Mouse (Mus musculus): ENCODE measurements around the gene Notum. TPM values are rescaled to one million over a fixed set of nuclear protein-coding genes. Genes with fewer than 3 reads are reported as not detected.

Gene Notum
- polyA plus RNA-seq, 1 experiment from 2014 or later: 2.7 TPM

DNA sequence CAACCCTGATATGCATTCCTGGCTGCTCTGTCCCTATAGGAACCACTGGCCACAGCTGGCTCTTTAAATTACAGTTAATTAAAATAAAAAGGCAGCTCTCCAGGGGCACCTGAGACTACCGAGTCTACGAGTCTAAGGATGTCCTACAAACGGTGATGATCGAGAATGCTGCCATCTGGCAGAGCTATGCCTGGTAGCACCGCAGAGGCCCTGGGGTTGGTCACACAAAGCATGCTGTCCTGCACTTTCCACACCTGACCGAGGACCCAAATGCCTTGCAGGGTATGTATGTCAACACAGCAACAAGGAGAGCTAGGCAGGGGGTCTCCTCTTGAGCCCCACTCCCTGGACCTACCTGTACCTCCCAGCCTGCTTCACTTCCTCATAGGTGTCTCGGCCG lies 47.0 kb downstream of the Notum start:
- Histone ChIP-seq H3K4me3 (no peak overlapping the region), H3K4me2 (no peak overlapping the region), H3K4me1 (peaks cover 31% of the 10 kb centered on the region), H3K9me3 (no peaks in the 10 kb centered on the region), H3K27me3 (replicated peaks) (0 out of 2 replicates have a peak, but pooled peaks cover 4% of the 10 kb centered on the region), H3K9ac (no peak overlapping the region), H3K27ac (replicated peaks) (no peak overlapping the region), H3K36me3 (peaks cover 70% of the 10 kb centered on the region)
- ATAC-seq (ENCODE audit: extremely low read depth, insufficient number of reproducible peaks, low FRiP score, low TSS enrichment): no peak
- WGBS: 86% methylated on average over 8 of the region's 8 CpGs

DNA sequence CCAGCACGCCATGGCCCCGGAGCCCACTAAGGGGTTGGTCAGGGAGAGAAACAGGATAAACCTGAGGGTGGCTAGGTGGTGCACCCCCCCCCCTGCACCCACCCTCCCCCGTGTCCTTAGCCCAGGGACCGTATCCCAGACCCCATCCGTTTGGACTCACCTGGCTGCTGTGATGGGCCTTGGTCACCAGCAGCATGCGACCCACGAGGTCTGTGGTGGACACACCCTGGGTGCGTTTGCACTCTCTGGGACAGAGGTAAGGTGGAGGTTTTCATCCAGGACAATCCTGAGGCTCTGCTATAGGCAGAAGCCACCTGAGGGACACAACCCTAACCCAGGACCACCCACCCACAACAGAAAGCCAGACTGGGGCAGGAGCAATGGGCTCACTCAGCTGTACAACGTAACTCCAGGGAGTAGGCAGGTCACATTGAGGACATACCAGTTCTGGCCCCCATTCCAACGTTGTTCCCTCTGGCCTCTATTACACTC lies 47.4 kb downstream of the Notum start:
- WGBS: 89% methylated on average over 10 of the region's 10 CpGs
- Histone ChIP-seq H3K27me3 (replicated peaks) (0 out of 2 replicates have a peak, but pooled peaks cover 8% of the 10 kb centered on the region), H3K27ac (replicated peaks) (no peak overlapping the region), H3K9me3 (no peaks in the 10 kb centered on the region), H3K4me1 (peaks cover 35% of the 10 kb centered on the region), H3K36me3 (peaks cover 65% of the 10 kb centered on the region), H3K9ac (no peak overlapping the region), H3K4me3 (no peak overlapping the region), H3K4me2 (no peak overlapping the region)
- ATAC-seq (ENCODE audit: extremely low read depth, insufficient number of reproducible peaks, low FRiP score, low TSS enrichment): no peak

DNA sequence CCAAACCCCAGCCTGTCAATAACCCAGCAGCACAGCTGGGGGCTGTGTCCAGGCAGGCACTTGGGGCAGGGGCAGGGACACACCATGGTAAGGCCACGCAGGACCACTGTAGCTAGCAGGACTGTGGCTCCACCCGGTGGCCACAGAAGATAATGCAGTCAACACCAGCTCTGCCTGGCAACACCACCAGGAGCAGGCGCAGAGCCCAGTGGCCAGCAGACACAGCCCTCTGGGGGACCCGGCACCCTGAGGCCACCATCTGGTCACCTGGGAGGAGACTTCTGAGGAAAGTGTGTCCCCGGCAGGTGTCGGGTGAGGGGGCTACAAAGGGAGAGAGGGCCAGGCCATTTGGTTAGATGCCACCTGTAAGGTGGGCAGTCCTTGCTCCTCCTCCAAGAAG lies 48.2 kb downstream of the Notum start:
- Histone ChIP-seq H3K27me3 (replicated peaks) (0 out of 2 replicates have a peak, but pooled peaks cover 12% of the 10 kb centered on the region), H3K9ac (no peak overlapping the region), H3K27ac (replicated peaks) (no peak overlapping the region), H3K9me3 (no peaks in the 10 kb centered on the region), H3K4me2 (no peak overlapping the region), H3K4me1 (peaks cover 39% of the 10 kb centered on the region), H3K36me3 (peaks cover 60% of the 10 kb centered on the region), H3K4me3 (no peak overlapping the region)
- no peak for ATAC-seq (ENCODE audit: extremely low read depth, insufficient number of reproducible peaks, low FRiP score, low TSS enrichment)
- WGBS: 40% methylated on average over 6 of the region's 6 CpGs

DNA sequence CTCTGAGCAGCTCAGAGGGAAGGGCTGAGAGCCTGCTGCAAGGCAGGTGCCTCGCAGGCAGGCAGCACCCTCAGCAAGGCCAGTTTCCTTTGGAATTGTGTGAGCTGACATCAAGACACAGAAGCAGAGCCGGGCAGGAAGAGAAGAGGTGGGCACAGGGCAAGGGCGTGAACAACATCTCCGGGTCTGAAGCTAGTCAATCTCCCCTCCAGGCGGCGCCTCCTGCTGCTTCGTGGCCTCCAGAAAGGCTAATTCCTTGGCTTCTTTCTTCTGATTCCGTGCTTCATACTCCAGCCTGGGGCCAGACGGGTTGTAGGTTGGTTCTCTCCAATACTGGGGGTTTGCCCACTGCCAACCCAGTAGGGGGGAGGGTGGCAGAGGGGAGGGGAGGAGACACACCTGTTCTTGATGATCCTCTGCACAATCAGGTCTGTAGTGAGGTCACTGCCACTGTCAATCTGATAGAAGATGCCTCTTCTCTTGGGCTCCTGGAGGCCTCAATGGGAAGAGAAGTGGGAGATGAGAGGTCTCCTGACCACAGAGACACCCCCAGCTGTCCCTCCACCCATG lies 50.4 kb downstream of the Notum start:
- ATAC-seq (ENCODE audit: extremely low read depth, insufficient number of reproducible peaks, low FRiP score, low TSS enrichment): no peak
- Histone ChIP-seq H3K9me3 (no peaks in the 10 kb centered on the region), H3K4me2 (no peak overlapping the region), H3K9ac (no peak overlapping the region), H3K4me1 (peaks cover 39% of the 10 kb centered on the region), H3K27me3 (replicated peaks) (0 out of 2 replicates have a peak, but pooled peaks cover 12% of the 10 kb centered on the region), H3K27ac (replicated peaks) (no peak overlapping the region), H3K36me3 (peaks cover 71% of the 10 kb centered on the region), H3K4me3 (no peak overlapping the region)
- 75% methylated on average over 9 of the region's 9 CpGs for WGBS

DNA sequence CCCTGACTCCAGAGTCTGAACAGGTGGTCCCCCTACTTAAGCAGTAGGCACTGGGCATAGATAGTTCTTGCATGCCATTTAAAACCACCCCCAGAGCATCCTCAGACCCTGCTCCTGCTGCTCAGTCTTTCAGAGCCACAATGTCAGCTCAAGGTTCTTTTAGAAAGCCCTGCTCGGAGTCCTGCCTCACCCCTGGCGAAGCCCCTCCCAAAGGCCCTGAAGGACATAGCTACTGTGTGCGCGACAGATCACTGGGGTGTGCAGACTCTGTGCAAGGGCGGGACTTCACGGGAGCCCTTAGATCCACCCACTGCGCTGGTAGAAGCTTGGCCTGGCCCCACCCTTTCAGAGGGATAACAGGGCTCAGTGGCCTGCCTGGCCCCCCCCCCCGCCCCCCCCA lies 51.7 kb downstream of the Notum start:
- ATAC-seq (ENCODE audit: extremely low read depth, insufficient number of reproducible peaks, low FRiP score, low TSS enrichment): peak; percentile 52; the same call in 1 of the 2 replicates
- H3K27ac ChIP-seq (replicated peaks): peak overlapping the region; percentile 66
- WGBS: 26% methylated on average over 8 of the region's 8 CpGs
- peaks cover 39% of the 10 kb centered on the region for H3K4me1 ChIP-seq
- H3K4me2 ChIP-seq: peak overlapping the region; percentile 80
- H3K9me3 ChIP-seq: no peaks in the 10 kb centered on the region
- H3K9ac ChIP-seq: peak overlapping the region; percentile 84
- H3K27me3 ChIP-seq (replicated peaks): 0 out of 2 replicates have a peak, but pooled peaks cover 12% of the 10 kb centered on the region
- H3K36me3 ChIP-seq: peaks cover 75% of the 10 kb centered on the region
- peak overlapping the region; percentile 48 for H3K4me3 ChIP-seq

DNA sequence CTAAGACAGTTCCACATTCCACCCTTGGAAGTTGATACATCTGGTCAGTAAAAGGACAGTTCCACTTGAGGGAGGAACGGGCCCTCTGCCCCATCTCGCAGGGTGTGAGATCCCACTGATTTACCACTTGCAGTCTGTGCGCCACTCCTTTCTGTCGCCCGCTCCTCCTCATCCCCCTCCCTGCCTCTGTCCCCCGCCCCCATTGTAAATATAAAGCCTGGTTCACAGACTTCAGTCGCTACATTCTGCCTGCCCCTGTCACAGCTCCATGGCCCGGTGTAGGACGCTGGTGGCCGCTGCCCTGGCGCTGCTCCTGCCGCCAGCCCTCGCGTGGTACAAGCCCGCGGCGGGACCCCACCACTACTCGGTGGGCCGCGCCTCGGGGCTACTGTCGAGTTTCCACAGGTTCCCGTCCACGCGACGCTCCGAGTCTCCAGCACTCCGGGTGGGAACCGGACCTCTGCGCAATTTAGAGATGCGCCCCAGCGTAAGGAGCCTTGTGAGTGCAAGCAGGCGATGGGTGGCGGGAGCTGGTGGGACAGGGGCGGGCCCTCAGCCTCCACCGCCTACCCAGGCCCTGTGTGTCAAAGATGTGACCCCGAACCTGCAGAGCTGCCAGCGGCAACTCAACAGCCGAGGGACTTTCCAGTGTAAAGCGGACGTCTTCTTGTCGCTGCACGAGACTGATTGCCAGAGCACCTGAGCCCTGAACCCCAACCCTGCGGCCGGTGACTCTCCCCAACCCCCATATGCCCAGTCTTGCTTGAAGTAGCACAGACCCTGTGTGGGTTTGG lies 52.5 kb downstream of the Notum start, which contains the start of gene Npb:
Gene Npb (plus strand): TSS at position 237 of the 794 bp plus-strand sequence.
- 0 out of 2 replicates have a peak, but pooled peaks cover 12% of the 10 kb centered on the region for H3K27me3 ChIP-seq (replicated peaks)
- H3K9me3 ChIP-seq: no peaks in the 10 kb centered on the region
- H3K36me3 ChIP-seq: peaks cover 75% of the 10 kb centered on the region
- ATAC-seq (ENCODE audit: extremely low read depth, insufficient number of reproducible peaks, low FRiP score, low TSS enrichment): no peak
- peak within 1 kb of the TSS; percentile 48 for H3K4me3 ChIP-seq
- H3K9ac ChIP-seq: peak within 1 kb of the TSS; percentile 84
- peaks cover 39% of the 10 kb centered on the region for H3K4me1 ChIP-seq
- H3K27ac ChIP-seq (replicated peaks): peak within 1 kb of the TSS; percentile 66
- WGBS: 6% methylated on average over 45 of the region's 45 CpGs
- H3K4me2 ChIP-seq: peak within 1 kb of the TSS; percentile 80

DNA sequence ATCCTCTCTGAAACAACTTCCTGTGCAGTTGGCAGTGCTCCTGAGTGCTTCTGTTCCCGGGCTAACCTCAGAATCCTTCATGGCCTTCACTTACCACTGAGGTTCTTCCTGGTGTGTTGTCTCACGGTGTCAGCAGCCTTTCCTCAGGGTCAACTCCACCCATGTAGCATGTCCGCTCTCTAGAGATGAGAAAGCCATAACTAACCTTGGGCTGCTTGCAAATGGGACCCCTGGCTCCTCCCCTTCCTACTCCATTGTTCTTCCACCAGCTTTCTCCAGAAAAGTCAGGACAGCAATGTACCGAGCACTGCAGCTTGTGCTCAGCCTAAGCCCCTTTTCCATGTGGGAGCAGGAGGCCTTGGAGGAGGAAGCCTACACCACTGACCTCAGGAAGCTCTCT lies 54.2 kb downstream of the Notum start:
- H3K4me3 ChIP-seq: no peak overlapping the region
- 0 out of 2 replicates have a peak, but pooled peaks cover 12% of the 10 kb centered on the region for H3K27me3 ChIP-seq (replicated peaks)
- H3K4me1 ChIP-seq: peaks cover 39% of the 10 kb centered on the region
- H3K9ac ChIP-seq: no peak overlapping the region
- no peaks in the 10 kb centered on the region for H3K9me3 ChIP-seq
- peaks cover 75% of the 10 kb centered on the region for H3K36me3 ChIP-seq
- H3K4me2 ChIP-seq: no peak overlapping the region
- no peak for ATAC-seq (ENCODE audit: extremely low read depth, insufficient number of reproducible peaks, low FRiP score, low TSS enrichment)
- peak overlapping the region; percentile 12; the same call in 1 of the 2 replicates for H3K27ac ChIP-seq (replicated peaks)
- 71% methylated on average over 4 of the region's 4 CpGs for WGBS

DNA sequence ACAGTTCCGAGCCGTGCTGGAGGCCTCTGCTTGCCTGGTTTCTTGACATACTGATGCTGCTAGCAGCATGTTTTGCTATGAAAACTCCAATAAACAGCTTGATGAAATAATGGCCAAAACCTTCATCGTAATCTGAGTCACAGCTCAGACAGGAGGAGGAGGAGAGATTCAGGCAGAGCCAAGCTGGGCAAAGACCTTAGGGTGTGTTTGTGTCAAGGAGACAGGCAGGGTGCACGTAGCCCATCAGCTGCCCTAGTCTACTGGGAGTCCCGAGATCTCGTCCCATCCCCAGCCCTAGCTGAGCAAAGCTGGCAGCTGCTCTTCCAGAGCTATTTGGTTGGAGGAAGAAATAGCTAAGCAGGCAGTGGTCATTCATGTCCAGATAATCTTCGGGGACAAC lies 55.3 kb downstream of the Notum start:
- Histone ChIP-seq H3K27me3 (replicated peaks) (0 out of 2 replicates have a peak, but pooled peaks cover 12% of the 10 kb centered on the region), H3K4me1 (peaks cover 39% of the 10 kb centered on the region), H3K4me3 (no peak overlapping the region), H3K36me3 (peaks cover 75% of the 10 kb centered on the region), H3K9me3 (no peaks in the 10 kb centered on the region), H3K9ac (peak overlapping the region; percentile 2; the same call in 1 of the 2 replicates), H3K27ac (replicated peaks) (no peak overlapping the region), H3K4me2 (no peak overlapping the region)
- ATAC-seq (ENCODE audit: extremely low read depth, insufficient number of reproducible peaks, low FRiP score, low TSS enrichment): no peak
- WGBS: 88% methylated on average over 7 of the region's 7 CpGs

Small RNAs within 50 kb of the gene (microRNA-seq; reads per million reads assigned to microRNA genes)
- not detected for gene Mir6936

Other genes starting within 250 kb of the Notum start
- gene Nploc4, start 223.5 kb downstream of the Notum start, polyA plus RNA-seq (2015; fragmentation: Nextera tagmentation; extraction: Ambion mirVana): 28.2 and 28.3 TPM in 2 replicates
- gene Tspan10, start 218.5 kb downstream of the Notum start, polyA plus RNA-seq (2015; fragmentation: Nextera tagmentation; extraction: Ambion mirVana): not detected in 2 replicates
- gene Pde6g, start 207.7 kb downstream of the Notum start, polyA plus RNA-seq (2015; fragmentation: Nextera tagmentation; extraction: Ambion mirVana): not detected in 2 replicates
- gene Oxld1, start 203.1 kb downstream of the Notum start, polyA plus RNA-seq (2015; fragmentation: Nextera tagmentation; extraction: Ambion mirVana): 14.2 and 16.6 TPM in 2 replicates
- gene Ccdc137, start 203.1 kb downstream of the Notum start, polyA plus RNA-seq (2015; fragmentation: Nextera tagmentation; extraction: Ambion mirVana): 19.1 and 21.1 TPM in 2 replicates
- gene Arl16, start 193.6 kb downstream of the Notum start, polyA plus RNA-seq (2015; fragmentation: Nextera tagmentation; extraction: Ambion mirVana): 36.4 and 39.3 TPM in 2 replicates
- gene Mrpl12, start 176.6 kb downstream of the Notum start, polyA plus RNA-seq (2015; fragmentation: Nextera tagmentation; extraction: Ambion mirVana): 212 and 228 TPM in 2 replicates
- gene Slc25a10, start 169.3 kb downstream of the Notum start, polyA plus RNA-seq (2015; fragmentation: Nextera tagmentation; extraction: Ambion mirVana): 42.9 and 43.2 TPM in 2 replicates
- 2.1 and 2.4 TPM in 2 replicates for gene Gcgr, start 130.5 kb downstream of the Notum start, polyA plus RNA-seq (2015; fragmentation: Nextera tagmentation; extraction: Ambion mirVana)
- 134 and 140 TPM in 2 replicates for gene Mcrip1, start 111.4 kb downstream of the Notum start, polyA plus RNA-seq (2015; fragmentation: Nextera tagmentation; extraction: Ambion mirVana)
- gene Ppp1r27, start 110.0 kb downstream of the Notum start, polyA plus RNA-seq (2015; fragmentation: Nextera tagmentation; extraction: Ambion mirVana): not detected in 2 replicates
- gene P4hb, start 87.9 kb downstream of the Notum start, polyA plus RNA-seq (2015; fragmentation: Nextera tagmentation; extraction: Ambion mirVana): 427 and 448 TPM in 2 replicates
- 435 and 436 TPM in 2 replicates for gene Arhgdia, start 79.6 kb downstream of the Notum start, polyA plus RNA-seq (2015; fragmentation: Nextera tagmentation; extraction: Ambion mirVana)
- 253 and 284 TPM in 2 replicates for gene Alyref, start 62.8 kb downstream of the Notum start, polyA plus RNA-seq (2015; fragmentation: Nextera tagmentation; extraction: Ambion mirVana)
- 174 and 199 TPM in 2 replicates for gene Anapc11, start 62.8 kb downstream of the Notum start, polyA plus RNA-seq (2015; fragmentation: Nextera tagmentation; extraction: Ambion mirVana)
- 14.9 and 18.6 TPM in 2 replicates for gene Npb, start 52.7 kb downstream of the Notum start, polyA plus RNA-seq (2015; fragmentation: Nextera tagmentation; extraction: Ambion mirVana)
- 71.8 and 90.4 TPM in 2 replicates for gene Pcyt2, start 43.2 kb downstream of the Notum start, polyA plus RNA-seq (2015; fragmentation: Nextera tagmentation; extraction: Ambion mirVana)
- 17.7 and 20.4 TPM in 2 replicates for gene Sirt7, start 35.9 kb downstream of the Notum start, polyA plus RNA-seq (2015; fragmentation: Nextera tagmentation; extraction: Ambion mirVana)
- gene Mafg, start 27.6 kb downstream of the Notum start, polyA plus RNA-seq (2015; fragmentation: Nextera tagmentation; extraction: Ambion mirVana): 18.1 and 19.9 TPM in 2 replicates
- 22.2 and 23.5 TPM in 2 replicates for gene Pycr1, start 17.4 kb downstream of the Notum start, polyA plus RNA-seq (2015; fragmentation: Nextera tagmentation; extraction: Ambion mirVana)
- gene Myadml2, start 13.0 kb downstream of the Notum start, polyA plus RNA-seq (2015; fragmentation: Nextera tagmentation; extraction: Ambion mirVana): 13.0 and 13.9 TPM in 2 replicates
- gene Aspscr1, start 11.8 kb upstream of the Notum start, polyA plus RNA-seq (2015; fragmentation: Nextera tagmentation; extraction: Ambion mirVana): 105 and 109 TPM in 2 replicates
- gene Cenpx, start 52.6 kb upstream of the Notum start, polyA plus RNA-seq (2015; fragmentation: Nextera tagmentation; extraction: Ambion mirVana): 120 and 122 TPM in 2 replicates
- gene Lrrc45, start 52.8 kb upstream of the Notum start, polyA plus RNA-seq (2015; fragmentation: Nextera tagmentation; extraction: Ambion mirVana): 27.8 and 28.1 TPM in 2 replicates
- 6.4 and 9.8 TPM in 2 replicates for gene Rac3, start 60.3 kb upstream of the Notum start, polyA plus RNA-seq (2015; fragmentation: Nextera tagmentation; extraction: Ambion mirVana)
- gene Dcxr, start 66.1 kb upstream of the Notum start, polyA plus RNA-seq (2015; fragmentation: Nextera tagmentation; extraction: Ambion mirVana): 7.5 and 7.6 TPM in 2 replicates
- gene Cbr2, start 70.9 kb upstream of the Notum start, polyA plus RNA-seq (2015; fragmentation: Nextera tagmentation; extraction: Ambion mirVana): 2.1 and 3.8 TPM in 2 replicates
- gene Hmga1b, start 101.6 kb upstream of the Notum start, polyA plus RNA-seq (2015; fragmentation: Nextera tagmentation; extraction: Ambion mirVana): 1.8 and 2.6 TPM in 2 replicates
- 21.4 and 24.5 TPM in 2 replicates for gene Rfng, start 123.0 kb upstream of the Notum start, polyA plus RNA-seq (2015; fragmentation: Nextera tagmentation; extraction: Ambion mirVana)
- 139 and 146 TPM in 2 replicates for gene Gps1, start 123.1 kb upstream of the Notum start, polyA plus RNA-seq (2015; fragmentation: Nextera tagmentation; extraction: Ambion mirVana)
- gene Dus1l, start 135.2 kb upstream of the Notum start, polyA plus RNA-seq (2015; fragmentation: Nextera tagmentation; extraction: Ambion mirVana): 40.8 and 45.2 TPM in 2 replicates
- gene Fasn, start 163.4 kb upstream of the Notum start, polyA plus RNA-seq (2015; fragmentation: Nextera tagmentation; extraction: Ambion mirVana): 23.2 and 26.4 TPM in 2 replicates

Measured in heart, embryonic 13.5 days (tissue).